ENCODE assay signal across 24 mouse cellular contexts in the genomic region with DNA sequence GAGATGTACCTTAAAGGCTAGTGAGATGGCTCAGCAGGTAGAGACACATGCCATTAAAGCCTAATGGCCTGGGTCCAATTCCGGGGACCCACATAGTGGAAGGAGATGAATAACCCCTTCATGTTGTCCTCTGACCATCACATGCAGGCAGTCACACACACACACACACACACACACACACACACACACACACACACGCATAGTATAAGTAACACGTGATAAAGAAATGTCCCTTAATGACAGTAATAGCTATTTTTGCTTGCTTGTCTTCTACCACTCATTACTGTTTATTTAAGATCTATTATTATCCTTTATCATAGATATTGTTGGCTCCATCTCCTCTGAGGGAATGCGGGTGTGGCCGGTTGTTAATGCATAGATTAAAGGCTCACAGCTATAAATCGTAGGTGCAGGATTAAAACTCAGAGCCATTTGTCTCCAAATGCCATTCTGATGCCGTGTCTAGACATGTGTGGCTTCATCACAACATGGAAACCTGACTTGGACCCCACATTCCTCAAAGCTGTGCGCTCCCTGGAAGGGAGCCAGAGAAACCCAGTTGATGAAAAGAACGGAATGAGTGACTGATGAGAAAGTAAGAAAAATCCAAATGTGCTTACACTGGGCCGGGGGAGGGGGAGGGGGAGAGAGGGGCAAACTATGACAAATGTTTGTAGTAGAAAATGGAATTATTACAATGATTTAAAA.
DNase-seq lines count a peak whose midpoint lies in the region; ATAC-seq and TF ChIP-seq lines count a peak whose summit lies in the region.
"Had no signal": no experiment of that assay in that cellular context is flagged by ENCODE, and none has a peak within 500 bp of the region (broad histone marks: within the 10 kb centered on the region; RNA-seq: fewer than 3 reads in every experiment).

No protein-coding gene starts in this region.

- peaks cover 4% of the 10 kb centered on the region; the same call in 1 of the 2 replicates for H3K4me1 ChIP-seq in limb, embryonic 13.5 days
- H3K4me1 ChIP-seq in limb, embryonic 10.5 days, result peaks cover 3% of the 10 kb centered on the region; the same call in 1 of the 2 replicates
- H3K4me1 ChIP-seq in lung, embryonic 15.5 days, result peaks cover 2% of the 10 kb centered on the region; the same call in 1 of the 2 replicates
- H3K4me1 ChIP-seq in lung, adult 2 months (ENCODE audit: control insufficient read depth, insufficient read depth, low read length), result no peaks in the 10 kb centered on the region
- no peaks in the 10 kb centered on the region; the same call in 1 of the 2 replicates for H3K4me1 ChIP-seq in stomach, embryonic 16.5 days (ENCODE audit: control insufficient read depth, insufficient read depth, low read length)
- no peaks in the 10 kb centered on the region for H3K4me1 ChIP-seq in stomach, postnatal 0 days (replicated peaks; ENCODE audit: control insufficient read depth, insufficient read depth)
- H3K4me1 ChIP-seq: forebrain, embryonic 10.5 days; forebrain, embryonic 12.5 days had no signal

- TF ChIP-seq CTCF in lung, adult 2 months (IDR thresholded peaks at IDR 0.05; ENCODE audit: insufficient read depth, low read length), result no peak
- no peak for TF ChIP-seq CTCF in stomach, postnatal 0 days (IDR thresholded peaks at IDR 0.05; ENCODE audit: low read depth)

- TF ChIP-seq EP300 in stomach, postnatal 0 days (optimal IDR thresholded peaks at IDR 0.05), result no peak

- DNase-seq in limb, embryonic 10.5 days (ENCODE audit: low spot score), result no peak
- no peak for DNase-seq in lung, adult 2 months
- DNase-seq in stomach, postnatal 0 days (ENCODE audit: low spot score), result no peak
- no peak for DNase-seq in gastrocnemius, adult 8-10 months (ENCODE audit: low spot score in 2 of 2)
- DNase-seq: adrenal gland, adult 2 months; adrenal gland, postnatal 10 days; adrenal gland, postnatal 25 days; cerebellum, adult 11 months; cerebellum, adult 18-20 months; cerebellum, adult 8-10 months; cerebellum, adult 9-11 months; cerebellum, postnatal 14 days; cerebellum, postnatal 36 days; embryo, embryonic 11 days had no signal

- no peak overlapping the region for H3K27ac ChIP-seq in limb, embryonic 13.5 days
- no peak overlapping the region for H3K27ac ChIP-seq in limb, embryonic 10.5 days
- H3K27ac ChIP-seq in lung, embryonic 15.5 days, result no peak overlapping the region
- H3K27ac ChIP-seq in stomach, embryonic 16.5 days (ENCODE audit: low read length), result no peak overlapping the region
- H3K27ac ChIP-seq in stomach, postnatal 0 days (replicated peaks), result no peak overlapping the region
- H3K27ac ChIP-seq: embryonic facial prominence, embryonic 12.5 days; embryonic facial prominence, embryonic 15.5 days; forebrain, embryonic 10.5 days; forebrain, embryonic 12.5 days had no signal

- H3K27me3 ChIP-seq in limb, embryonic 13.5 days, result no peaks in the 10 kb centered on the region
- no peaks in the 10 kb centered on the region for H3K27me3 ChIP-seq in limb, embryonic 10.5 days (ENCODE audit: low read depth, poor library complexity, severe bottlenecking)
- H3K27me3 ChIP-seq in lung, embryonic 15.5 days, result no peaks in the 10 kb centered on the region
- no peaks in the 10 kb centered on the region for H3K27me3 ChIP-seq in stomach, embryonic 16.5 days (ENCODE audit: control insufficient read depth, insufficient read depth, low read length)
- no peaks in the 10 kb centered on the region for H3K27me3 ChIP-seq in stomach, postnatal 0 days (ENCODE audit: control insufficient read depth, insufficient read depth, low read length)
- H3K27me3 ChIP-seq: embryonic facial prominence, embryonic 12.5 days; embryonic facial prominence, embryonic 15.5 days; forebrain, embryonic 12.5 days had no signal

- no peak overlapping the region for H3K4me2 ChIP-seq in limb, embryonic 13.5 days (replicated peaks)
- no peak overlapping the region for H3K4me2 ChIP-seq in lung, embryonic 15.5 days
- H3K4me2 ChIP-seq in stomach, embryonic 16.5 days (ENCODE audit: low read depth, low read length), result no peak overlapping the region
- H3K4me2 ChIP-seq in stomach, postnatal 0 days (replicated peaks; ENCODE audit: low read depth), result no peak overlapping the region
- H3K4me2 ChIP-seq: embryonic facial prominence, embryonic 12.5 days; embryonic facial prominence, embryonic 15.5 days; forebrain, embryonic 12.5 days had no signal

- 76% methylated on average over 10 of the region's 10 CpGs for WGBS in limb, embryonic 13.5 days
- WGBS in limb, embryonic 10.5 days, result 89% methylated on average over 10 of the region's 10 CpGs
- 42% methylated on average over 10 of the region's 10 CpGs for WGBS in lung, embryonic 15.5 days
- 59% methylated on average over 10 of the region's 10 CpGs for WGBS in lung, adult 2 months
- WGBS in stomach, embryonic 16.5 days, result 58% methylated on average over 10 of the region's 10 CpGs
- WGBS in stomach, postnatal 0 days, result 57% methylated on average over 10 of the region's 10 CpGs

- no peak overlapping the region for H3K9ac ChIP-seq in limb, embryonic 13.5 days
- no peak overlapping the region for H3K9ac ChIP-seq in lung, embryonic 15.5 days
- H3K9ac ChIP-seq in stomach, embryonic 16.5 days (ENCODE audit: low read length), result no peak overlapping the region
- no peak overlapping the region for H3K9ac ChIP-seq in stomach, postnatal 0 days (ENCODE audit: low read length)
- H3K9ac ChIP-seq: embryonic facial prominence, embryonic 12.5 days; embryonic facial prominence, embryonic 15.5 days; forebrain, embryonic 12.5 days had no signal

- no peaks in the 10 kb centered on the region for H3K9me3 ChIP-seq in limb, embryonic 13.5 days
- H3K9me3 ChIP-seq in limb, embryonic 10.5 days (replicated peaks), result no peaks in the 10 kb centered on the region
- no peaks in the 10 kb centered on the region for H3K9me3 ChIP-seq in lung, embryonic 15.5 days
- H3K9me3 ChIP-seq in stomach, embryonic 16.5 days (replicated peaks; ENCODE audit: control insufficient read depth, low read length), result no peaks in the 10 kb centered on the region
- H3K9me3 ChIP-seq in stomach, postnatal 0 days (ENCODE audit: control insufficient read depth, low read length), result no peaks in the 10 kb centered on the region
- H3K9me3 ChIP-seq: embryonic facial prominence, embryonic 12.5 days; embryonic facial prominence, embryonic 15.5 days; forebrain, embryonic 10.5 days; forebrain, embryonic 12.5 days had no signal

- H3K36me3 ChIP-seq in limb, embryonic 13.5 days, result no peaks in the 10 kb centered on the region
- H3K36me3 ChIP-seq in limb, embryonic 10.5 days, result no peaks in the 10 kb centered on the region
- no peaks in the 10 kb centered on the region for H3K36me3 ChIP-seq in lung, embryonic 15.5 days
- no peaks in the 10 kb centered on the region for H3K36me3 ChIP-seq in stomach, embryonic 16.5 days (ENCODE audit: control insufficient read depth, insufficient read depth, low read length)
- no peaks in the 10 kb centered on the region for H3K36me3 ChIP-seq in stomach, postnatal 0 days (ENCODE audit: control insufficient read depth, insufficient read depth, low read length)
- H3K36me3 ChIP-seq: embryonic facial prominence, embryonic 12.5 days; embryonic facial prominence, embryonic 15.5 days; forebrain, embryonic 10.5 days; forebrain, embryonic 12.5 days had no signal

- ATAC-seq in limb, embryonic 13.5 days (ENCODE audit: low FRiP score, low read depth), result 0 out of 2 replicates have a peak, but pooled peaks have one; percentile 8
- ATAC-seq in lung, embryonic 15.5 days (ENCODE audit: borderline replicate concordance, extremely low read depth, low FRiP score, low TSS enrichment), result peak; percentile 62; the same call in 1 of the 2 replicates
- peak; percentile 40; the same call in 1 of the 2 replicates for ATAC-seq in stomach, embryonic 16.5 days (ENCODE audit: insufficient read depth, low FRiP score)
- ATAC-seq in stomach, postnatal 0 days (ENCODE audit: low FRiP score, low TSS enrichment), result no peak
- ATAC-seq: forebrain, embryonic 14.5 days; forebrain, embryonic 16.5 days had no signal

- H3K4me3 ChIP-seq in limb, embryonic 13.5 days, result no peak overlapping the region
- H3K4me3 ChIP-seq in limb, embryonic 10.5 days, result no peak overlapping the region
- H3K4me3 ChIP-seq in lung, embryonic 15.5 days, result no peak overlapping the region
- no peak overlapping the region for H3K4me3 ChIP-seq in lung, adult 2 months (replicated peaks; ENCODE audit: extremely low read depth, low read depth, low read length)
- no peak overlapping the region for H3K4me3 ChIP-seq in stomach, embryonic 16.5 days (replicated peaks; ENCODE audit: low read length)
- H3K4me3 ChIP-seq in stomach, postnatal 0 days (ENCODE audit: low read depth, low read length), result no peak overlapping the region
- H3K4me3 ChIP-seq: embryonic facial prominence, embryonic 12.5 days; embryonic facial prominence, embryonic 15.5 days; erythroblast, embryonic 14.5 days; forebrain, embryonic 10.5 days; forebrain, embryonic 12.5 days had no signal

- TF ChIP-seq POLR2A in lung, adult 2 months (IDR thresholded peaks at IDR 0.05; ENCODE audit: borderline replicate concordance, extremely low read depth, low read depth, low read length), result no peak
